ENCODE assay signal across 9 mouse cellular contexts in the genomic region with DNA sequence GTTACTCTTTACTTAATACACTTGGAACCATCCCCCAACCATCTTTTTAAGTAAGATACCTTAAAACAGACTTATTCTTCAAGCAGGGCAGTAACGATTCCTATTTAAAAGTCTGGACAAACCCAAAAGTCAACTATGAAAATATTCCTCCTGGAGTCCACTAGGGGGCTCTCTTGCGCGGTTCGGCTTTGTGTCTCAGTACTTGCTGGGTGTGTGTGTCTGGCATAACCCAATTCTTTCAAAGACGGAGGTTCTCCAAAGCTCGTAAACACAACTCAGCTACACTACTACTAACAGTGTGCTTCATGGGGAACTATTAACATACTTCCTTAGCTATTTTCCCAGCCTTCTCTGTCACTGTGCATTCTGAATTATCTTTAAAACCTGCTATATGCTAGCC.
DNase-seq lines count a peak whose midpoint lies in the region; ATAC-seq and TF ChIP-seq lines count a peak whose summit lies in the region.
"Had no signal": no experiment of that assay in that cellular context is flagged by ENCODE, and none has a peak within 500 bp of the region (broad histone marks: within the 10 kb centered on the region; RNA-seq: fewer than 3 reads in every experiment).

No protein-coding gene starts in this region.

- TF ChIP-seq CTCF in intestine, postnatal 0 days (IDR thresholded peaks at IDR 0.05; ENCODE audit: low read depth): peak; percentile 77
- peak; percentile 56; the same call in 1 of the 2 replicates for TF ChIP-seq CTCF in testis, adult 2 months (IDR thresholded peaks at IDR 0.05; ENCODE audit: control insufficient read depth, insufficient read depth, insufficient replicate concordance, low read depth, low read length)

- H3K27me3 ChIP-seq in intestine, postnatal 0 days (replicated peaks; ENCODE audit: control insufficient read depth, insufficient read depth, low read length): no peaks in the 10 kb centered on the region
- H3K27me3 ChIP-seq in intestine, embryonic 16.5 days (replicated peaks; ENCODE audit: control insufficient read depth, insufficient read depth, low read length): no peaks in the 10 kb centered on the region
- H3K27me3 ChIP-seq in embryonic facial prominence, embryonic 10.5 days (replicated peaks; ENCODE audit: low read depth, poor library complexity, severe bottlenecking): no peaks in the 10 kb centered on the region
- no peaks in the 10 kb centered on the region for H3K27me3 ChIP-seq in testis, adult 2 months (ENCODE audit: control insufficient read depth, insufficient read depth, low read length)

- no peak for ATAC-seq in intestine, postnatal 0 days
- ATAC-seq in intestine, embryonic 16.5 days: no peak
- peak; percentile 74 for ATAC-seq in megakaryocyte, adult 5-6 weeks (ENCODE audit: poor library complexity, severe bottlenecking)

- no peak overlapping the region for H3K27ac ChIP-seq in intestine, postnatal 0 days (ENCODE audit: low read depth, low read length)
- no peak overlapping the region for H3K27ac ChIP-seq in intestine, embryonic 16.5 days (ENCODE audit: low read length)
- H3K27ac ChIP-seq in embryonic facial prominence, embryonic 10.5 days (replicated peaks): no peak overlapping the region
- no peak overlapping the region for H3K27ac ChIP-seq in testis, adult 2 months (ENCODE audit: control insufficient read depth, insufficient read depth, low read depth, low read length)
- H3K27ac ChIP-seq: macrophage had no signal

- no peaks in the 10 kb centered on the region for H3K36me3 ChIP-seq in intestine, postnatal 0 days (ENCODE audit: control insufficient read depth, insufficient read depth)
- no peaks in the 10 kb centered on the region for H3K36me3 ChIP-seq in intestine, embryonic 16.5 days (ENCODE audit: control insufficient read depth, insufficient read depth, low read length)
- H3K36me3 ChIP-seq in embryonic facial prominence, embryonic 10.5 days (replicated peaks): no peaks in the 10 kb centered on the region
- no peaks in the 10 kb centered on the region for H3K36me3 ChIP-seq in testis, adult 2 months (ENCODE audit: control insufficient read depth, insufficient read depth, low read length)

- intact Hi-C loops in heart, postnatal 14 days (cut with DNase I): loop anchor here (5.0 kb wide), 1 partner anchor 147 kb away; a partner anchor contains a TSS

- 23% methylated on average over 6 of the region's 6 CpGs for WGBS in intestine, postnatal 0 days
- WGBS in intestine, embryonic 16.5 days: 16% methylated on average over 6 of the region's 6 CpGs
- 29% methylated on average over 6 of the region's 6 CpGs for WGBS in embryonic facial prominence, embryonic 10.5 days

- no peak overlapping the region for H3K4me2 ChIP-seq in intestine, postnatal 0 days (replicated peaks; ENCODE audit: low read depth)
- no peak overlapping the region for H3K4me2 ChIP-seq in intestine, embryonic 16.5 days (ENCODE audit: low read depth, low read length)

- no peaks in the 10 kb centered on the region for H3K9me3 ChIP-seq in intestine, postnatal 0 days (ENCODE audit: control insufficient read depth)
- H3K9me3 ChIP-seq in intestine, embryonic 16.5 days (ENCODE audit: control insufficient read depth, low read length): no peaks in the 10 kb centered on the region
- H3K9me3 ChIP-seq in embryonic facial prominence, embryonic 10.5 days: no peaks in the 10 kb centered on the region

- H3K4me3 ChIP-seq in intestine, postnatal 0 days (ENCODE audit: low read depth, low read length): no peak overlapping the region
- no peak overlapping the region for H3K4me3 ChIP-seq in intestine, embryonic 16.5 days (ENCODE audit: low read length)
- no peak overlapping the region for H3K4me3 ChIP-seq in embryonic facial prominence, embryonic 10.5 days
- H3K4me3 ChIP-seq in testis, adult 2 months (ENCODE audit: control insufficient read depth, low read depth, low read length): no peak overlapping the region

- no peak overlapping the region for H3K9ac ChIP-seq in intestine, postnatal 0 days (ENCODE audit: low read depth, low read length)
- H3K9ac ChIP-seq in intestine, embryonic 16.5 days (ENCODE audit: low read depth, low read length): no peak overlapping the region

- H3K4me1 ChIP-seq in intestine, postnatal 0 days (replicated peaks; ENCODE audit: control insufficient read depth, insufficient read depth, low read length): no peaks in the 10 kb centered on the region
- no peaks in the 10 kb centered on the region for H3K4me1 ChIP-seq in intestine, embryonic 16.5 days (ENCODE audit: control insufficient read depth, insufficient read depth, low read length)
- H3K4me1 ChIP-seq in embryonic facial prominence, embryonic 10.5 days: no peaks in the 10 kb centered on the region
- no peaks in the 10 kb centered on the region for H3K4me1 ChIP-seq in testis, adult 2 months (ENCODE audit: control insufficient read depth, insufficient read depth, low read length)

- DNase-seq in adrenal gland, adult 8-10 months: peak; percentile 69
- peak; percentile 65 for DNase-seq in embryonic facial prominence, embryonic 10.5 days (ENCODE audit: low spot score)
- peak; percentile 62 to 67 for DNase-seq in heart, postnatal 14 days
- DNase-seq in layer of hippocampus, adult 9-10 months (ENCODE audit: low spot score): peak; percentile 10

- no peak for TF ChIP-seq POLR2A in testis, adult 2 months (IDR thresholded peaks at IDR 0.05; ENCODE audit: control insufficient read depth, low read depth, low read length)

Comparison
In these comparisons a context has a peak if more than half of its experiments do, and no peak if none do; other contexts are left out.
1. DNase-seq: peak in every context shown above with its lines; median percentile 69 in adrenal gland, adult 8-10 months; 65 in embryonic facial prominence, embryonic 10.5 days; 64 in heart, postnatal 14 days; 10 in layer of hippocampus, adult 9-10 months.